Mouse (Mus musculus): ENCODE data around the gene Gm20388.

GRCm38 (mm10) chr8:122625811-122626210 lies 2715.2 kb downstream of the Gm20388 start:
- TF ChIP-seq POLR2A (IDR thresholded peaks at IDR 0.05; ENCODE audit: insufficient read depth, low read depth, low read length) (no peak), CTCF (IDR thresholded peaks at IDR 0.05; ENCODE audit: insufficient read depth, low read depth, low read length) (no peak)

All from olfactory bulb, adult 2 months (tissue).